Mouse (Mus musculus) naive thymus-derived CD4-positive, alpha-beta T cell, adult 2 months (primary cell): Measurements from ENCODE around the gene Thap8.
"Not testable (repeated sequence)": the region's sequence is repeated elsewhere in the genome, so short reads cannot be mapped to it uniquely, and the experiment has no call there.

Experiments used
- DNase-seq: peaks from one replicate; pipeline ENCODE4 v3.0.0-alpha.2; 2011; ENCODE audit warnings: low read depth

The Thap8 gene

GRCm38 (mm10) chr7:30279951-30280669 is at the start of gene Thap8, which contains the start of gene Wdr62:
TSS of gene Thap8 (plus strand) at chr7:30280094.
TSS of gene Wdr62 (minus strand) at chr7:30280419.
- peak; percentile 96 for DNase-seq

GRCm38 (mm10) chr7:30231328-30231668 is 48.6 kb upstream of the Thap8 start:
- DNase-seq: no peak

- DNase-seq: peak; percentile 97
Observed at GRCm38 (mm10) chr7:30231669-30232454, 48.0 kb upstream of the Thap8 start, which contains the start of the genes Polr2i and Tbcb. TSS of gene Polr2i (plus strand) at chr7:30231948. TSS of gene Tbcb (minus strand) at chr7:30232272.

- peak; percentile 72 for DNase-seq
Observed at GRCm38 (mm10) chr7:30232631-30233148, 47.2 kb upstream of the Thap8 start.

- DNase-seq: no peak
Observed at GRCm38 (mm10) chr7:30233387-30233786, 46.5 kb upstream of the Thap8 start.

- no peak for DNase-seq
Observed at GRCm38 (mm10) chr7:30234276-30234858, 45.5 kb upstream of the Thap8 start.

GRCm38 (mm10) chr7:30235091-30235490 is 44.8 kb upstream of the Thap8 start:
- no peak for DNase-seq

GRCm38 (mm10) chr7:30235625-30236024 is 44.3 kb upstream of the Thap8 start, which contains the start of gene Ovol3:
TSS of gene Ovol3 (minus strand) at chr7:30235725.
- DNase-seq: no peak

GRCm38 (mm10) chr7:30237374-30237773 is 42.5 kb upstream of the Thap8 start:
- not testable (repeated sequence) for DNase-seq

- DNase-seq: no peak
Observed at GRCm38 (mm10) chr7:30251956-30252954, 27.6 kb upstream of the Thap8 start.

GRCm38 (mm10) chr7:30265041-30265440 is 14.9 kb upstream of the Thap8 start:
- DNase-seq: no peak

- no peak for DNase-seq
Observed at GRCm38 (mm10) chr7:30265531-30265930, 14.4 kb upstream of the Thap8 start.

- no peak for DNase-seq
Observed at GRCm38 (mm10) chr7:30265935-30266334, 14.0 kb upstream of the Thap8 start.

GRCm38 (mm10) chr7:30266780-30267179 is 13.1 kb upstream of the Thap8 start:
- DNase-seq: no peak

GRCm38 (mm10) chr7:30269641-30270040 is 10.3 kb upstream of the Thap8 start:
- no peak for DNase-seq

- DNase-seq: no peak
Observed at GRCm38 (mm10) chr7:30274383-30274782, 5.5 kb upstream of the Thap8 start.

GRCm38 (mm10) chr7:30278911-30279310 is 983 bp upstream of the Thap8 start:
- DNase-seq: no peak

GRCm38 (mm10) chr7:30279536-30279935 is 358 bp upstream of the Thap8 start:
- no peak for DNase-seq

- peak; percentile 91 for DNase-seq
Observed at GRCm38 (mm10) chr7:30280670-30281138, 810 bp downstream of the Thap8 start.

- no peak for DNase-seq
Observed at GRCm38 (mm10) chr7:30281522-30281921, 1.6 kb downstream of the Thap8 start.

- no peak for DNase-seq
Observed at GRCm38 (mm10) chr7:30282740-30283139, 2.8 kb downstream of the Thap8 start.
